Mouse (Mus musculus) T-cell, adult 2 months (primary cell): ENCODE results near the gene Zfp330.

Experiments
- DNase-seq: peaks from one replicate; pipeline ENCODE4 v3.0.0; 2022; ENCODE audit warnings: low spot score

Zfp330 gene

DNA sequence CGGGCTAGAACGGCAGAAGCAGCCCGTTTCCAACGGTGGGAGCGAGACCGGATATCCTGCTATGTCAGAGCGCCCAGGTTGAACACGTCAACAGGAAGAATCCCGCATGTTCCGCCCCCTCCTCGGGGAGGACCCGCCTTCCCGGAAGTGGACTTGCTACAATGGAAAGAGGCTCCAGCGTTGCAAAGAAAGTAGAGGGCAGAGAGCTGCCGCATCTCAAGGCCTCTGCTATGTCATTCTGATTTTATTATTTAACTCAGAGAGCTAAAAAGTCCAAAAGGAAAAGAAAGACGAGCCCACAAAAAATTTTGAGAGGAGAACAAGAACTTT lies at the start of gene Zfp330:
TSS of gene Zfp330 (minus strand) at position 68 of the 330 bp plus-strand sequence.
- peak; percentile 96 for DNase-seq

DNA sequence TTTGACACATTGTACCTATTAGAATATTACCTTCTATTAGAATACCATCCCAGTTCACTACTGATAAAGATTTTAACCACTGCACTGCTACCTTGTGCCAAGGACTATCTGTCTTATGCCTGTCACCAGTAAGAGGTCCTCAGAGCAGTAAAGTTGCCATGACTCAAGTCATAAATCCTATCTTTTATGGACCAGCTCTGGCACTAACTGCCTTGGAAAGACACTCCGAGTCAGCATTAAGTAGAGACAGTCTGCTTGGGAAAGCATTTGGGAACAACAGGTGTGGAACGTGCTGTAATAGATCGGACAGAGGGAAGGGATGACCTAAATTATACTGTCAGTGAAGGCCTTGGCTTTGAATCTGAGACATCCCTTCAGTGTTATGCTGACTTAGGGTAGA lies 4.0 kb upstream of the Zfp330 start:
- DNase-seq = no peak

DNA sequence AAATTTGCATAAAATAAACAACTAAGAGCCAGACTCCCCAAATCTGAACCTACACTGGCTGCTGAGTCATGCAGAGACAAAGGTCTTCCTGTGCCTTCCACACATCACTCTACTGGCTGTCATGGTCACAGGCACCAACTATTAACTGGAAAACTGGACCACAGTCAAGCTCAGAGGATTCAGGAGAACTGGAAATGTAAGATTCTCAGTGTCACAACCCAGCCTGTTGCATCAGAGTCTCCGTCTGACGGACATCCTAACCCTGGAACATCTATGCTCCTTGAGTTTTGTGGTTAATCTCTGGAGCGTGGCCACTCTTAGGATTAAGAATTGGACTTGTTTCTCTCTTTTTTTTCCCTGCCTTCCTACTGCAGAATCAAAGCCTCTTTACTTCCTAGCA lies 3.4 kb upstream of the Zfp330 start:
- no peak for DNase-seq

DNA sequence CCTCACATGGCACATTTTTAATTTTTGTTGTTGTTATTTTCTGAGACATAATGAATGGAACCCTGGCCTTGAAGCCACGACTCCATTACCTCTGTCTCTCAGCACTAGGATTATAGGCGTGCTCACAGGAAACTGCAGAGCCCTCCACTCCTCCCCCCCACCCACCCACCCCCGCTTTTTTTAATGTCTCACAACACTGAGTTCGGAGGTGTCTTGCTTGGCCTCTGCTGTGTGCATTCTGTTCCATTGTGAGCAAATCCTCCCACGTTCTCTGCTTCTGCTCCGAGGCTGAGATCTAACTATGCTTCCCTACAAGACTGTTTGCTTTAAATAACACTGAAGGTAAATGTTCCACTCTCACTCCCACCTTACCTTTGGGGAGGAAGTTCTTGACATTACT lies 522 bp upstream of the Zfp330 start:
- peak; percentile 37 for DNase-seq

DNA sequence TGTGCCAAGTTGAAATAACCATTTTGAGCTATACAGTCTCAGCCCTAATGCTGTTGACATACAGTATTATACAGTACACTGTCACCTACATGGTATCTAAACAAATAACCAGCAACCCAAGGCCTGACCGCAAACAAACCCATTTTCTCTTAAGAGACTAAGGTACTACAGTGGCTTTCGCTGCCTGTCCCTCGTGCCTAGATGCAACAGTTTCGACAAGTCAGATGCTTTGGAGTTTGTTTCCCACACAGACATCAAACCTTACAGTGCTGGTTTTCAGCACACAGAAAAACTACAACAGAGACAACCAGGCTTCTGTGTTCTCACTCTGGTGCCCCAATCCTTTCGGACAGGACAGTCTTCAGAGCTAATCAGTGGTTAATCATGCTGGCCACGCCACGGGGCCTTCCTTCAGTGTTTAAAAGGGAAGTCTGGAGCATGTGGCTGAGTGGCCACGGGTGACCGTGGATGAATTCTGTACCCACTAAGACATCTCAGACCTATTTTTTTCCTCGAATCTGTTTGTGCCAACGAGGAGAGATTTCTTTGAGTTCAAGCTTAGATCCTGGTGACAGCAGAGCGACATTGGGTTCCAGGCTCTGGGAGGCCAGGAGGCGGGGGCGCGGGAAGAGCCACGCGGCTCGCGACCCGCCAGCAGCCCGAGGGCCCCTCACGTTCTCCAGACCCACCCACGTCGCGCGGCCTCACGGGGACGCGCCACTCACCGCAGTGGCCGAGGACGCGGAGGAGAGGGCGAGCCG lies 448 bp downstream of the Zfp330 start:
- DNase-seq = no peak

DNA sequence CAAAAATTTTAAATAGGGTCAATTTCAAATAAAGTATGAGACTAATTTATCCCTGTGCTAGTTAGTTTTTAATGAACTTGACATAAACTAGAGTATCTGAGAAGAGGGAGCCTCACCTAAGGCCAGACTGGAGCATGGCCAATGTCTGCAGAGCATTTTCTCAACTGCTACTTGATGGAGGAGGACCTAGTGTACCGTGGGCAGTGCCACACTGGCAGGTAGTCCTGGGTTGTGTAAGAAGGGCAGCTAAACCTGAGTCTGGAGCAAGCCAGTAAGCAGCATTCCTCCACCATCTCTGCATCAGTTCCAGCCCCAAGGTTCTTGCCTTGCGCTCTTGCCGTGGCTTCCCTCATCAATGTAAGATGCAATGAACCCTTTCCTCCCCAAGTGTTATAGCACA lies 3.1 kb downstream of the Zfp330 start:
- DNase-seq = no peak

DNA sequence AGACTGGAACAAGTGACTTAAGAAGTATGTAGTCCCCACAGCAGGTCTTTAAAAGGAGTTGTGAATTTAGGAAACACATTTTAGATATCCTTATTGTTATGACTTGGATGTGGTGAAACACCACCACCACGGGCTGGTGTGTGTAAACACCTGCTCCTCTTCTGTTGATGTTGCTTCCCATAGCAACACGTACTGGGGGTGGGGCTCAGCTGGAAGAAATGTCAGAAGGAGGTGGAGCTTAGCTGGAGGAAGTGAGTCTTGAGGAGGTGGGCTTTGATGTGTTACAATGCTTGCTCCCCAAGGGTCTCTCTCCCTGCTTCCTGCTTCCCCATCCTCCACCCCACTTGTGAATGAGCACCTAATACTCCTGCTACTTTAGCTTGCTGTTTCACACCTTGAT lies 14.9 kb downstream of the Zfp330 start:
- DNase-seq = peak; percentile 71

DNA sequence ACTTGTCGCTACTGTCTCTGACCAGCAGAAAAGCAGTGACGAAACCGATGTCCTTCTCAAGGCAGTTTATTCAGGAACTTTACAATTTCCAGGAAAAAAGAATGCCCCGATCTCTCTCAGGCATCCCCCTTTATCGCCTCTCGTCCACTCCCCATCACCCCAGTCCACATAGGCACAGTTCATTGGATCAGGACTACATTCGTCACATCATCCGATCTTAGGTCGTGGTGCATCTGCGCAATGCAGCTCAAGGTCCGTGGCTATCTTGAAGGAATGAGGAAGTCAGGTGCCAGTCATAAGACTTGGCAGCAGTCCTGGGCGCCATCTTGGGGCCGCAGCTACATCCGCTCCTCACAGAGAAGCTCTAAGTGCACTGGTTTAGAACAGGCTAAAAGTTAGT lies 19.0 kb downstream of the Zfp330 start:
- DNase-seq = no peak

DNA sequence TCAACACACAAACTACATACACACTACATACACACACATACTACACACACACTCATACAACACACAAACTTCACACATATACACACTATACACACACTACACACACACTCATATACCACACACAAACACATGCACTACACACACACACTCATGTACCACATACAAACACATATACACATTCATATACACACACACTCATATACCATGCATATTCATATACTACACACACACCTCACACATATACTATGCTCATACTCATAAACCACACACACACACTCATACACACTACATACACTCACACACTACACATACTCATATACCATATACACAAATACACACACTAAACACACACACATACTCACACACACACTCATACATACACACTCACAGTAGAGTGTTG lies 27.3 kb downstream of the Zfp330 start:
- DNase-seq = no peak

DNA sequence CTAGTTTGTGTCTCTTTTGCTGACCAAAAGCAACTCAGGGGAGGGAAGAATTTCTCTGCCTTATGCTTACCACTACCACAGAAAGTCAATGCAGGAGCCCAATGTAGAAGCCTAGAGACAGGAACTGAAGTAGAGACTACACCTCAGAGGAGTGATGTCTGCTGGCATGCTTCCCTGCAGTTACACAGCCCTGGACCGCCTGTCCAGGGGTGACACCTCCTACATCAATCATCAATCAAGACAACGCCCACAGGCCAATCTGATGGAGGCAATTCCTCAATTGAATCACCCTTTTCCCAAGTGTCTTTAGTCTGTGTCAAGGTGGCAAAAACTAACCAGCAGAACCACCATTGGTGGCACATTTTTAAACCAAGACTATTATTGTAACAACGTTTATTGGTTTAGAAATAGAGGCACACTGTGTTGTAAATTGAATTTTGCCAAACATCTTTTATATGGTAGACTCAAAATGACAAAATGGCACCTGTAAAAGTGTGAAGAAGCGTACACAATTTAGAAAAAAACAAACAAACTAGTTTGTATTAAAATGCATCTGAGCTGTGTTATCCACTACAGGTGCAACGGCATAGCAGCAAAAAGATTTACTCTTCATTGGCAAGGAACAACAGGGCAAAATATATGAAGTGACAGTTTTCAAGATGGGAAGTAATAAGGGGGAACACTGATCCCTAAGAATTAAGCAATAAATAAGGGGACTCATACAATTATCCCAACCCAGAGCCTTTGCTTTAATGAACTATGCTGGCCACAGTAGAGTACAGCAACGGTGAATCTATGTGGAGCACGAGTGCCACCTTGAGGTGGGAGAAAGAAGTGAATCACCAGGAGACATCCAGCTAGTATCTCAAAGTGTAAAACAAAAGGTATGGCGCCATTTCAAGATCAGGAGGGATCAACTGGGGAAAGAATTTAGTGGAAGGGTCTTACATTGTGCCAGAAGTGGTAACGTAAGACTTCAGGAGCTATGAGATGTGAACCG lies 29.8 kb downstream of the Zfp330 start:
- peak; percentile 50 for DNase-seq
